Mouse (Mus musculus) adrenal gland, adult 18-20 months (tissue): ENCODE results near the gene Sema4f. TPM values are rescaled to one million over a fixed set of nuclear protein-coding genes. Genes with fewer than 3 reads are reported as not detected.

Experiments
- DNase-seq, 2 experiments: peaks; one replicate each; pipeline ENCODE4 v3.0.0; 2021 to 2022; ENCODE audit warnings: low spot score in 2 of 2
- total RNA-seq, 2 experiments: library from RNA; stranded (reverse); gene quantifications; 1 replicate in 1 of 2; 2 replicates in 1 of 2; pipeline ENCODE4 v1.2.3; 2021

Sema4f gene
- total RNA-seq, 2 experiments from 2014 or later, result 0.74 to 0.76 TPM

- no peak for DNase-seq
These were observed 64.0 kb downstream of the Sema4f start for GRCm38 (mm10) chr6:82875509-82875935.

DNA sequence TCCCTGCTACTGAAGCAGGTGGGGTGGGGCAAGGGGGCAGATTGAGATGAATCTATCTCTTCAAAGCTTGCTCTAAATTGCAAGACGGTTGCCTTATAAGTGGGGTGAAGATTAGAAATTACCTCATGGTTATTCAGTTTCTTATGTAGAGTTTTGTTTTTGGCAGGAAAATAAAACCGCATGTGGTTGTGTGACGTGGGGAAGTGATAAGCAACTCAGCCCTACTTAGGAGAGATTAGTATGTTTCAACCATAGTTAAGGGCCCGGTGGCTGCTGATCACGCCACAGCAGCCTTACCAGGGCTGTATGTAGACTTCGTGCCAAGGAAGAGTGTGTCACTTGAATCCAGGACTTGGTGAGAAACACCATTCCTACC lies 67.2 kb downstream of the Sema4f start:
- DNase-seq, result no peak

DNA sequence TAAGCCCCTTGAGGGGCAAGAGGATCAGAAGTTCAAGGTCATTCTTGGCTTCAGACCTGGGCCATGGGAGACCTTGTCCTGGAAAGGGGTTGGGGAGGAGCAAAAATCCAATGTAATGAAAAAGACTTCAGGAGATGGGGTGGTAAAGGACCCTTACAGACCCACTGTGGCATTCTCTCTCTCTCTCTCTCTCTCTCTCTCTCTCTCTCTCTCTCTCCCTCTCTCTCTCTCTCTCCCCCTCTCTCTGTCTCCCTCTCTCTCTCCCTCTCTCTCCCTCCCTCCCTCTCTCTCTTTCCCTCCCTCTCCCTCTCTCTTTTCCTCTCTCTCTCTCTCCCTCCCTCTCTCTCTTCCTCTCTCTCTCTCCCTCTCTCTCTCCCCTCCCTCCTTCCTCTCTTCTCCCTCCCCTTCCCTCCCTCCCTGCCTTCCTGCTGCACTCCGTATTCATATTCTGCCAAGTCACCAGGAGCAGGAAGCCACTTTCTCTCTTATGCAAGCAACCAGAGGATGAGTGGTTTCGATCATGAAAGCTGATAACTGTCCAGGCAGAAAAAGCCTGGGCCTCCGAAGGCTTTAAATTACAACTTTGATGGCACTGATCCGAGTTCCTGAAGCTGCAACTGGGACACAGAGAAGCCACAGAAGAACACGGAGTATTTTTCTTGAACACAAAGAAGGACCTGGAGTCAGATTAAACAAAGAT lies 67.8 kb downstream of the Sema4f start:
- DNase-seq, result no peak

DNA sequence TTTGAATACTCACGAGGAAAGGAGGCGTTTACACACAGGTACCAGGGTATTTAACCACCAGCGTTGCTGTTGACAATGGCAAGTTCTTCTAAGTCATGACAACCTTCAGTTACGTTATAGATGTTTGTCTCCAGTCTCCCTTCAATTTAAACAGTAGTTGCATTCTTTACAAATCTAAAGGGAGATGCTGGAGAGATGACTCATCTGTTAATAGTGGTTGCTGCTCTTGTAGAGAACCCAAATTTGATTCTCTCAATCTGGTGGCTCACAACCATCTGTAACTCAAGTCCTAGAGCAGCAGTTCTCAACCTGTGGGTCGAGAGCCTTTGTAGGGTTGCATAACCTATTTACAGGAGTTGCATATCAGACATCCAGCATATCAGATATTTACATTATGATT lies 71.1 kb downstream of the Sema4f start:
- DNase-seq, result no peak

DNA sequence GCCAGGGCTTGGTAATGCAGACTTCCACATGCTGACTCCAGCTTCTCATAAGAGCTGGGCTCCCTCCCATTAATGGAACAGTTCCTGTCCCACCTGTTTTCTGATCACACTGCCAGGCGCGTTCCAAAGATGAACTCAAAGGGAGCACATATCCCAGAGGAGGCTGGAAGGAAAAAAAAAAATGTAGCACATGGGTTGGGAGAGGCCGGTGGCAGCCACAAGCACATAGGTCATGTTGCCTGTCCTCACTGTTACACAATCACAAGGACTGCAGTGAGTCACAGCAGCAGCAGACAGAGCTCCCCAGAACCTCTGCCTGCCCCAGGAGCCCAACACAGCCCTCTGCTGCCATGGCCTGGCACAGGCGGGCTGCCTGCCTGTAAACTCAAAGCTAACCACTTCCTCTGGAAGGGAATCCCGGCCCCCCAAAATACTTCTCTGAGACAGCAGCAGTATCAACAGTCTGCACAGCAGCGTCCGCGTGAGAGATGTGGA lies 76.1 kb downstream of the Sema4f start:
- DNase-seq, result peak; percentile 57 to 59

- no peak for DNase-seq
These were observed 77.1 kb downstream of the Sema4f start for GRCm38 (mm10) chr6:82862475-82862874.

GRCm38 (mm10) chr6:82862042-82862441 lies 77.5 kb downstream of the Sema4f start:
- DNase-seq, result no peak

Other genes starting within 250 kb of the Sema4f start
- gene Pole4, start 234.4 kb downstream of the Sema4f start, total RNA-seq, result 10 to 100 TPM; 35.4 to 42.4 TPM
- 100 to 1,000 TPM; 143 to 231 TPM for gene Hk2, start 165.3 kb downstream of the Sema4f start, total RNA-seq
- gene M1ap, start 7.1 kb upstream of the Sema4f start, total RNA-seq, result not detected
- 1 to 10 TPM; 7.0 to 7.2 TPM for gene Dok1, start 93.7 kb upstream of the Sema4f start, total RNA-seq
- 1 to 10 TPM; 1.6 to 1.8 TPM for gene Loxl3, start 94.4 kb upstream of the Sema4f start, total RNA-seq
- gene Aup1, start 114.8 kb upstream of the Sema4f start, total RNA-seq, result 100 to 1,000 TPM; 175 to 219 TPM
- gene Htra2, start 115.5 kb upstream of the Sema4f start, total RNA-seq, result 10 to 100 TPM; 44.0 to 55.2 TPM
- gene Dqx1, start 118.1 kb upstream of the Sema4f start, total RNA-seq, result 1 to 10 TPM; 2.2 to 3.3 TPM
- 10 to 100 TPM in 1 of 2 experiments, 1 to 10 TPM in 1; 6.0 to 12.8 TPM for gene Tlx2, start 130.5 kb upstream of the Sema4f start, total RNA-seq
- 10 to 100 TPM; 36.4 to 39.3 TPM for gene Pcgf1, start 138.1 kb upstream of the Sema4f start, total RNA-seq
- gene Lbx2, start 146.6 kb upstream of the Sema4f start, total RNA-seq, result 1 to 10 TPM; 5.0 to 7.6 TPM
- 1 to 10 TPM; 4.4 to 5.8 TPM for gene Ccdc142, start 161.8 kb upstream of the Sema4f start, total RNA-seq
- gene Gm42688, start 161.8 kb upstream of the Sema4f start, total RNA-seq, result 1 to 10 TPM; 4.0 to 5.1 TPM
- 100 to 1,000 TPM in 1 of 2 experiments, 10 to 100 TPM in 1; 99.5 to 107 TPM for gene Mrpl53, start 169.3 kb upstream of the Sema4f start, total RNA-seq
- 10 to 100 TPM; 38.2 to 57.2 TPM for gene Mogs, start 175.7 kb upstream of the Sema4f start, total RNA-seq
- gene Wbp1, start 181.8 kb upstream of the Sema4f start, total RNA-seq, result 10 to 100 TPM; 84.3 to 89.0 TPM
- gene Ino80b, start 185.7 kb upstream of the Sema4f start, total RNA-seq, result 10 to 100 TPM; 20.1 to 20.7 TPM
- gene Rtkn, start 195.7 kb upstream of the Sema4f start, total RNA-seq, result 1 to 10 TPM; 4.7 to 6.6 TPM
- 1 to 10 TPM; 1.9 to 3.6 TPM for gene Wdr54, start 216.6 kb upstream of the Sema4f start, total RNA-seq
- 1 to 10 TPM; 1.1 to 1.4 TPM for gene 1700003E16Rik, start 216.6 kb upstream of the Sema4f start, total RNA-seq
- 100 to 1,000 TPM; 111 to 138 TPM for gene Dctn1, start 226.2 kb upstream of the Sema4f start, total RNA-seq